Mouse (Mus musculus): ENCODE results near the gene Col9a2.
A peak's percentile ranks its signal among the peaks of the same experiment; 100 is the strongest.

Gene Col9a2

GRCm38 (mm10) chr4:121077915-121078646 lies 38.9 kb downstream of the Col9a2 start:
- no peak for DNase-seq (ENCODE audit: low read depth)

- no peak for DNase-seq (ENCODE audit: low read depth)
Measured at GRCm38 (mm10) chr4:121080395-121080794, 41.2 kb downstream of the Col9a2 start.

GRCm38 (mm10) chr4:121084506-121084905 lies 45.3 kb downstream of the Col9a2 start:
- DNase-seq (ENCODE audit: low read depth) = no peak

GRCm38 (mm10) chr4:121088696-121089095 lies 49.5 kb downstream of the Col9a2 start:
- DNase-seq (ENCODE audit: low read depth) = no peak

- no peak for DNase-seq (ENCODE audit: low read depth)
Measured at GRCm38 (mm10) chr4:121090211-121090610, 51.0 kb downstream of the Col9a2 start.

- peak; percentile 94 for DNase-seq (ENCODE audit: low read depth)
Measured at GRCm38 (mm10) chr4:121097650-121098378, 58.6 kb downstream of the Col9a2 start, which contains the start of gene Zmpste24. TSS of gene Zmpste24 (minus strand) at chr4:121098241.

GRCm38 (mm10) chr4:121103304-121103703 lies 64.1 kb downstream of the Col9a2 start:
- DNase-seq (ENCODE audit: low read depth) = no peak
